Mouse (Mus musculus) neural tube, embryonic 12.5 days (tissue): ENCODE data around the gene Fgfr2. TPM values are rescaled to one million over a fixed set of nuclear protein-coding genes. Genes with fewer than 3 reads are reported as not detected.

Experiments
- ATAC-seq: fragments of 200-750 bp; cut with Nextera tagmentation; 2 replicates; pipeline ENCODE4 v1.8.0; 2017; ENCODE audit warnings: low read depth, mild to moderate bottlenecking, moderate TSS enrichment, moderate library complexity; ENCODE audit not compliant: low FRiP score
- H3K27ac ChIP-seq: fragments of 300-500 bp; sonication (generic); 2 replicates; pipeline ENCODE4 v1.5.1; 2016
- H3K27me3 ChIP-seq: fragments of 300-500 bp; sonication (generic); replicated peaks from 2 replicates; pipeline ENCODE4 v1.6.1; 2016; ENCODE audit warnings: mild to moderate bottlenecking
- H3K36me3 ChIP-seq: fragments of 300-500 bp; sonication (generic); 2 replicates; pipeline ENCODE4 v1.6.1; 2016; ENCODE audit warnings: mild to moderate bottlenecking
- H3K4me1 ChIP-seq: fragments of 300-500 bp; sonication (generic); 2 replicates; pipeline ENCODE4 v1.6.1; 2016
- H3K4me2 ChIP-seq: fragments of 300-500 bp; sonication (generic); replicated peaks from 2 replicates; pipeline ENCODE4 v1.6.1; 2016; ENCODE audit warnings: mild to moderate bottlenecking
- H3K4me3 ChIP-seq: fragments of 300-500 bp; sonication (generic); 2 replicates; pipeline ENCODE4 v1.5.1; 2016
- H3K9ac ChIP-seq: fragments of 300-500 bp; sonication (generic); 2 replicates; pipeline ENCODE4 v1.6.1; 2016; ENCODE audit warnings: mild to moderate bottlenecking
- H3K9me3 ChIP-seq: fragments of 300-500 bp; sonication (generic); 2 replicates; pipeline ENCODE4 v1.6.1; 2016; ENCODE audit warnings: mild to moderate bottlenecking
- WGBS: fragments of 180-500 bp; shearing (Covaris S2); methylation state at CpG from one replicate; pipeline ENCODE4 v1.1.7; 2016; 5-methylcytosine and 5-hydroxymethylcytosine counted together
- polyA plus RNA-seq: library from polyadenylated mRNA; unstranded; fragments of >200 nt; fragmentation: Nextera tagmentation; extraction: Ambion mirVana; gene quantifications from 2 replicates; pipeline ENCODE4 v1.2.1, GENCODE M21; 2016

Fgfr2 gene
- polyA plus RNA-seq, 1 experiment from 2014 or later = 65.0 TPM

- H3K36me3 ChIP-seq = no peaks in the 10 kb centered on the region
- H3K9ac ChIP-seq = no peak overlapping the region
- no peak overlapping the region for H3K27ac ChIP-seq
- ATAC-seq = no peak
- H3K4me1 ChIP-seq = peaks cover 1% of the 10 kb centered on the region; the same call in 1 of the 2 replicates
- H3K9me3 ChIP-seq = no peaks in the 10 kb centered on the region
- WGBS = 94% methylated on average over 6 of the region's 6 CpGs
- no peak overlapping the region for H3K4me3 ChIP-seq
- H3K4me2 ChIP-seq = no peak overlapping the region
- no peaks in the 10 kb centered on the region for H3K27me3 ChIP-seq
Observed at GRCm38 (mm10) chr7:130314658-130315057, 2808.5 kb downstream of the Fgfr2 start.

- H3K4me3 ChIP-seq = no peak overlapping the region
- 87% methylated on average over 4 of the region's 4 CpGs for WGBS
- no peak overlapping the region for H3K4me2 ChIP-seq
- no peaks in the 10 kb centered on the region for H3K9me3 ChIP-seq
- H3K9ac ChIP-seq = no peak overlapping the region
- no peak overlapping the region for H3K27ac ChIP-seq
- no peaks in the 10 kb centered on the region for H3K4me1 ChIP-seq
- no peaks in the 10 kb centered on the region for H3K27me3 ChIP-seq
- no peak for ATAC-seq
- H3K36me3 ChIP-seq = no peaks in the 10 kb centered on the region
Observed at GRCm38 (mm10) chr7:130311362-130311761, 2811.8 kb downstream of the Fgfr2 start.

- no peaks in the 10 kb centered on the region for H3K9me3 ChIP-seq
- no peak overlapping the region for H3K27ac ChIP-seq
- ATAC-seq = no peak
- H3K4me1 ChIP-seq = no peaks in the 10 kb centered on the region
- no peak overlapping the region for H3K4me2 ChIP-seq
- no peak overlapping the region for H3K9ac ChIP-seq
- no peak overlapping the region for H3K4me3 ChIP-seq
- 85% methylated on average over 2 of the region's 2 CpGs for WGBS
- no peaks in the 10 kb centered on the region for H3K27me3 ChIP-seq
- no peaks in the 10 kb centered on the region for H3K36me3 ChIP-seq
Observed at GRCm38 (mm10) chr7:130309180-130309579, 2814.0 kb downstream of the Fgfr2 start.

GRCm38 (mm10) chr7:130307036-130307435 is 2816.1 kb downstream of the Fgfr2 start:
- WGBS = 88% methylated on average over 3 of the region's 3 CpGs
- no peak overlapping the region for H3K9ac ChIP-seq
- H3K4me1 ChIP-seq = no peaks in the 10 kb centered on the region
- no peak overlapping the region for H3K27ac ChIP-seq
- no peaks in the 10 kb centered on the region for H3K36me3 ChIP-seq
- no peak overlapping the region for H3K4me2 ChIP-seq
- no peak overlapping the region for H3K4me3 ChIP-seq
- no peaks in the 10 kb centered on the region for H3K9me3 ChIP-seq
- H3K27me3 ChIP-seq = no peaks in the 10 kb centered on the region
- no peak for ATAC-seq

GRCm38 (mm10) chr7:130304642-130305041 is 2818.5 kb downstream of the Fgfr2 start:
- Histone ChIP-seq H3K4me1 (no peaks in the 10 kb centered on the region), H3K9me3 (no peaks in the 10 kb centered on the region), H3K4me3 (no peak overlapping the region), H3K9ac (no peak overlapping the region), H3K4me2 (no peak overlapping the region), H3K27me3 (no peaks in the 10 kb centered on the region), H3K36me3 (no peaks in the 10 kb centered on the region), H3K27ac (no peak overlapping the region)
- WGBS = 85% methylated on average over 1 of the region's 1 CpGs
- ATAC-seq = no peak

GRCm38 (mm10) chr7:130303464-130303863 is 2819.7 kb downstream of the Fgfr2 start:
- Histone ChIP-seq H3K27ac (no peak overlapping the region), H3K9me3 (no peaks in the 10 kb centered on the region), H3K4me3 (no peak overlapping the region), H3K36me3 (no peaks in the 10 kb centered on the region), H3K4me1 (no peaks in the 10 kb centered on the region; the same call in 1 of the 2 replicates), H3K9ac (no peak overlapping the region), H3K4me2 (no peak overlapping the region), H3K27me3 (no peaks in the 10 kb centered on the region)
- WGBS = 62% methylated on average over 8 of the region's 8 CpGs
- ATAC-seq = no peak

GRCm38 (mm10) chr7:130300606-130301005 is 2822.5 kb downstream of the Fgfr2 start:
- no peak overlapping the region for H3K9ac ChIP-seq
- 95% methylated on average over 3 of the region's 3 CpGs for whole genome bisulfite sequencing
- no peak overlapping the region for H3K27ac ChIP-seq
- no peaks in the 10 kb centered on the region for H3K9me3 ChIP-seq
- ATAC-seq = no peak
- H3K4me3 ChIP-seq = no peak overlapping the region
- H3K4me1 ChIP-seq = no peaks in the 10 kb centered on the region; the same call in 1 of the 2 replicates
- H3K4me2 ChIP-seq = no peak overlapping the region
- H3K36me3 ChIP-seq = no peaks in the 10 kb centered on the region
- no peaks in the 10 kb centered on the region for H3K27me3 ChIP-seq

- H3K36me3 ChIP-seq = no peaks in the 10 kb centered on the region
- H3K4me2 ChIP-seq = no peak overlapping the region
- H3K4me3 ChIP-seq = no peak overlapping the region
- no peaks in the 10 kb centered on the region; the same call in 1 of the 2 replicates for H3K4me1 ChIP-seq
- H3K9me3 ChIP-seq = no peaks in the 10 kb centered on the region
- no peaks in the 10 kb centered on the region for H3K27me3 ChIP-seq
- no peak overlapping the region for H3K27ac ChIP-seq
- no peak overlapping the region for H3K9ac ChIP-seq
- no peak for ATAC-seq
- 72% methylated on average over 3 of the region's 3 CpGs for WGBS
Observed at GRCm38 (mm10) chr7:130298926-130299594, 2824.1 kb downstream of the Fgfr2 start.

GRCm38 (mm10) chr7:130291179-130291578 is 2832.0 kb downstream of the Fgfr2 start:
- peaks cover 15% of the 10 kb centered on the region for H3K4me1 ChIP-seq
- no peak overlapping the region for H3K4me2 ChIP-seq
- no peak overlapping the region for H3K4me3 ChIP-seq
- no peak for ATAC-seq
- 80% methylated on average over 6 of the region's 6 CpGs for WGBS
- no peak overlapping the region for H3K9ac ChIP-seq
- no peaks in the 10 kb centered on the region for H3K9me3 ChIP-seq
- no peaks in the 10 kb centered on the region for H3K36me3 ChIP-seq
- H3K27ac ChIP-seq = no peak overlapping the region
- H3K27me3 ChIP-seq = 0 out of 2 replicates have a peak, but pooled peaks cover 2% of the 10 kb centered on the region

- no peak overlapping the region for H3K4me3 ChIP-seq
- H3K27me3 ChIP-seq = 0 out of 2 replicates have a peak, but pooled peaks cover 2% of the 10 kb centered on the region
- H3K27ac ChIP-seq = no peak overlapping the region
- H3K4me1 ChIP-seq = peaks cover 15% of the 10 kb centered on the region
- no peaks in the 10 kb centered on the region for H3K36me3 ChIP-seq
- no peak overlapping the region for H3K9ac ChIP-seq
- no peaks in the 10 kb centered on the region for H3K9me3 ChIP-seq
- 42% methylated on average over 9 of the region's 9 CpGs for WGBS
- H3K4me2 ChIP-seq = no peak overlapping the region; the same call in 1 of the 2 replicates
- no peak for ATAC-seq
Observed at GRCm38 (mm10) chr7:130289428-130289790, 2833.7 kb downstream of the Fgfr2 start.

GRCm38 (mm10) chr7:130288719-130289427 is 2834.3 kb downstream of the Fgfr2 start:
- H3K9ac ChIP-seq = no peak overlapping the region
- H3K4me1 ChIP-seq = peaks cover 15% of the 10 kb centered on the region

GRCm38 (mm10) chr7:130288248-130288647 is 2834.9 kb downstream of the Fgfr2 start:
- ATAC-seq = no peak
- Histone ChIP-seq H3K27me3 (0 out of 2 replicates have a peak, but pooled peaks cover 2% of the 10 kb centered on the region), H3K4me2 (no peak overlapping the region), H3K36me3 (no peaks in the 10 kb centered on the region), H3K9me3 (no peaks in the 10 kb centered on the region), H3K4me3 (no peak overlapping the region), H3K4me1 (peaks cover 15% of the 10 kb centered on the region), H3K27ac (no peak overlapping the region), H3K9ac (no peak overlapping the region)
- 81% methylated on average over 7 of the region's 7 CpGs for WGBS

More at GRCm38 (mm10) chr7:130288719-130289427, 2834.3 kb downstream of the Fgfr2 start:
- Histone ChIP-seq H3K4me2 (no peak overlapping the region), H3K36me3 (no peaks in the 10 kb centered on the region), H3K27ac (no peak overlapping the region), H3K27me3 (0 out of 2 replicates have a peak, but pooled peaks cover 2% of the 10 kb centered on the region), H3K9me3 (no peaks in the 10 kb centered on the region), H3K4me3 (no peak overlapping the region)
- no peak for ATAC-seq
- 59% methylated on average over 11 of the region's 11 CpGs for WGBS
